Mouse (Mus musculus) kidney, adult 2 months (tissue): ENCODE results near the gene Uxs1. TPM values are rescaled to one million over a fixed set of nuclear protein-coding genes. Genes with fewer than 3 reads are reported as not detected.
A peak's percentile ranks its signal among the peaks of the same experiment; 100 is the strongest.

Experiments
- DNase-seq: peaks from one replicate; pipeline ENCODE4 v3.0.0; 2021
- H3K27ac ChIP-seq: fragments of 200-500 bp; 2 replicates; pipeline ENCODE4 v1.5.1; 2012; ENCODE audit warnings: low read depth, low read length, control low read depth, inconsistent platforms; ENCODE audit not compliant: insufficient read depth
- H3K27me3 ChIP-seq: fragments of 200-500 bp; replicated peaks from 2 replicates; pipeline ENCODE4 v1.6.1; 2012; ENCODE audit warnings: mild to moderate bottlenecking, moderate library complexity, low read length, inconsistent platforms; ENCODE audit not compliant: control insufficient read depth, insufficient read depth
- H3K36me3 ChIP-seq: fragments of 200-500 bp; 2 replicates; pipeline ENCODE4 v1.6.1; 2012; ENCODE audit warnings: mild to moderate bottlenecking, moderate library complexity, low read length, inconsistent platforms; ENCODE audit not compliant: control insufficient read depth, insufficient read depth
- H3K4me1 ChIP-seq: fragments of 200-500 bp; 2 replicates; pipeline ENCODE4 v1.6.1; 2011; ENCODE audit warnings: low read length; ENCODE audit not compliant: control insufficient read depth, insufficient read depth
- H3K4me3 ChIP-seq: fragments of 200-500 bp; 2 replicates; pipeline ENCODE4 v1.5.1; 2011; ENCODE audit warnings: mild to moderate bottlenecking, low read depth, low read length, control low read depth; ENCODE audit not compliant: insufficient read depth
- CTCF ChIP-seq: fragments of 200-500 bp; conservative IDR thresholded peaks from 2 replicates; pipeline ENCODE4 v1.5.1; 2011; ENCODE audit warnings: low read depth, mild to moderate bottlenecking, control low read depth, low read length, moderate library complexity, mixed read lengths; ENCODE audit not compliant: insufficient read depth, insufficient read length
- POLR2A ChIP-seq: fragments of 200-500 bp; IDR thresholded peaks from one replicate; pipeline ENCODE4 v1.6.1; 2011; ENCODE audit warnings: low read depth, low read length, control low read depth
- WGBS: fragments of 180-500 bp; shearing (Covaris S2); methylation state at CpG from one replicate; pipeline ENCODE4 v1.1.7; 2018; 5-methylcytosine and 5-hydroxymethylcytosine counted together
- polyA plus RNA-seq: library from polyadenylated mRNA; depleted of rRNA; stranded (reverse); fragments of >200 nt; gene quantifications from 2 replicates; pipeline ENCODE4 v1.2.3, GENCODE M21; 2012

Uxs1 gene
- polyA plus RNA-seq, 1 experiment = 26.9 TPM

- Histone ChIP-seq H3K36me3 (peaks cover 4% of the 10 kb centered on the region), H3K27me3 (no peaks in the 10 kb centered on the region), H3K27ac (no peak overlapping the region), H3K4me1 (no peaks in the 10 kb centered on the region), H3K4me3 (no peak overlapping the region)
- peak; percentile 18 for DNase-seq
- no peak for TF ChIP-seq CTCF
- TF ChIP-seq POLR2A = no peak
These were observed 67.5 kb downstream of the Uxs1 start for GRCm38 (mm10) chr1:43760085-43760484.

DNA sequence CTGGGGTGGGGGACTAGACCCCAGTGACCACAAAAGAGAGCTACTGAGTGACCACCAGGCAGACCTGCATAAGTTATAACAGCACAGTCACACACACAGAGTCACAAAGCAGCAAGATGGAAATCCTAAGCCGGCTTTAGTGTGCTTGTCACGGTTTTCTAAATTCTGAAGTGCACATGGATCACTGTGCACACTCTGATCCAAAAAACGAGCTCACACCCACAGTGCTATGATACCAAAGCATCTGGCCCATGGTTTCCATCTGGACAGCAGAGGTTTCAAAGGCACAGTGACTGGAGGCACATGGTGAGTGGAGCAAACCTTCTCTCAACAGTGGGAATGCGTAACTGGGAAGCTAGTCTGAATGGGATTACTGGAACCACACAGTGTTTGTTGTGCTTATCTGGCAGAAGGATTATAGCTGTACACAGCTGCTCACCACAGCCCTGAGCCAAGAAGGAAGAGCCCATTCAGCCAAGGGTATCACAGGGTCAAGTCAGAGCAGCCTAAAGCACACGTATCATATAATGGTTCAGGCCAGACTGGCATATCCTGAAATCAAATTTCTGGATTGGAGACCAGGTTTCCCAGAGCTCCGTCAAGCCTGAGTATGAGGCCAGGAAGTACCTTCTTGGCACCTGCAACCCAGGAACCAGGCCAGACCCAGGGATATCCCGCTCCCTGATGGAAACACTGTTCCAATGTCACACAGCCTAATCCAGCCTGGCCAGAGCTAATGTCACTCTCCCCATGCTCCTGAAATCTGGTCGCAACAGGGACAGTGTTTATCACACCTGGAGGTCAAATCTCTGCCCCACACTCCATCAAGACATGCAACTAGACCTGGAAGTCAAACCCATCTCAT is 72.9 kb downstream of the Uxs1 start:
- no peak for TF ChIP-seq CTCF
- TF ChIP-seq POLR2A = no peak

DNA sequence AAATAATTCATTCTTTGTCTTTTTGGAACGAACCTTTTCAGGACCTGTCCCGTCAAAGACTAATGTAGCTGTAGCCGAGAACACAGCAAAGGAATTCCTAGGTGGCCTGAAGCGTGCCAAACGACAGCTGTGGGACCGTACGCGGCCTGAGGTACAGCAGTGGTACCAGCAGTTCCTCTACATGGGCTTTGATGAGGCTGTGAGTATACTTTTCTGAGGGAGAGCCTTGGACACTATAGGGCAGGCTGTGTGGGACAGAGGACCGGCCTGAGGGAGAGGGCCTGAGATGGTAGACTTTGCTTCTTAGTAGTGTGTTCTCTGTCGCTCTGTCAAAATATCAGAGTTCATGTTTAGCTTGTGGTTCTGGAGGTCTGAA is 89.1 kb downstream of the Uxs1 start:
- DNase-seq = no peak
- Histone ChIP-seq H3K4me3 (no peak overlapping the region), H3K36me3 (no peaks in the 10 kb centered on the region), H3K27me3 (no peaks in the 10 kb centered on the region), H3K27ac (no peak overlapping the region), H3K4me1 (no peaks in the 10 kb centered on the region)
- 89% methylated on average over 10 of the region's 10 CpGs for WGBS
- no peak for TF ChIP-seq CTCF
- no peak for TF ChIP-seq POLR2A

More for the DNA sequence above, 72.9 kb downstream of the Uxs1 start:
- H3K4me1 ChIP-seq = no peaks in the 10 kb centered on the region
- DNase-seq = no peak
- no peak overlapping the region for H3K4me3 ChIP-seq
- H3K27me3 ChIP-seq = no peaks in the 10 kb centered on the region
- H3K27ac ChIP-seq = no peak overlapping the region
- H3K36me3 ChIP-seq = peaks cover 4% of the 10 kb centered on the region; the same call in 1 of the 2 replicates
- WGBS = 86% methylated on average over 8 of the region's 8 CpGs

DNA sequence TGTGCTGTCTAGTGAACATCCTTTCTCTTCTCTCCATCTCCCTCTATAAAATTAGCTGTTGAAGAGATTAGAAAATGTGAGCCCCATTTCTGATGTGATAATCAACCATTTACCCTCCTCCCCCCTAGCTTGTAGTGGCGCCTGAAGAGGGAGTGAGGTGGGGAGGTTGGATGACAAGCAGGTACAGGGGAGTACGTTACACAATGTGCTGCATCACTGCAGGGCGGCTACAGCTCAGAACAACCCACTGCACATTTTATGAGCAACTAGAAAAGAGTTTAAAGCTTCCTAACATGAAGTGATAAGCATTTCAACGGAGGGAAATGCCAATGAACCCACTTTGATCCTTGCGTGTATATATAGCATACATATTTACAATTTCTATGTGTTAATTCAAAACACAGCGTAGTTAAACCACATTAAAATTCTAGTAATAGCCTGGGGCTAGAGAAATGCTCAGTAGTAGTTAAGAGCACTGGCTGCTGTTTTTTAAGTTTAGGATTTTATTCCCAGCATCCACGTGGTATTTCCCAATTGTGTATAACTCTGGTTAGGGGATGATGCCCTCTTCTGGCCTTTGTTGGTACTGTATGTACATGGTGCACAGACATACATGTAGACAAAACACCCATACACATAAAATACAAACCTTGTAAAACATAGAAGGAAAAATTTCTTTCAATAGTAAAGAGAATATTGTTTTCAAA is 89.6 kb downstream of the Uxs1 start:
- no peaks in the 10 kb centered on the region for H3K27me3 ChIP-seq
- peak; percentile 54 for DNase-seq
- no peak overlapping the region for H3K27ac ChIP-seq
- TF ChIP-seq POLR2A (no peak), CTCF (no peak)
- no peaks in the 10 kb centered on the region for H3K4me1 ChIP-seq
- WGBS = 71% methylated on average over 7 of the region's 7 CpGs
- no peak overlapping the region for H3K4me3 ChIP-seq
- no peaks in the 10 kb centered on the region for H3K36me3 ChIP-seq

- Histone ChIP-seq H3K27me3 (no peaks in the 10 kb centered on the region), H3K27ac (no peak overlapping the region), H3K4me3 (no peak overlapping the region), H3K4me1 (peaks cover 6% of the 10 kb centered on the region; the same call in 1 of the 2 replicates), H3K36me3 (no peaks in the 10 kb centered on the region)
- WGBS = 64% methylated on average over 1 of the region's 1 CpGs
- TF ChIP-seq CTCF = no peak
- TF ChIP-seq POLR2A = no peak
- no peak for DNase-seq
These were observed 94.9 kb downstream of the Uxs1 start for GRCm38 (mm10) chr1:43732657-43733056.

- Histone ChIP-seq H3K4me1 (peaks cover 6% of the 10 kb centered on the region; the same call in 1 of the 2 replicates), H3K36me3 (no peaks in the 10 kb centered on the region), H3K27me3 (no peaks in the 10 kb centered on the region), H3K4me3 (no peak overlapping the region), H3K27ac (no peak overlapping the region)
- WGBS = 86% methylated on average over 4 of the region's 4 CpGs
- TF ChIP-seq POLR2A = no peak
- no peak for TF ChIP-seq CTCF
- DNase-seq = no peak
These were observed 95.5 kb downstream of the Uxs1 start for GRCm38 (mm10) chr1:43732100-43732499.

- Histone ChIP-seq H3K36me3 (no peaks in the 10 kb centered on the region), H3K27ac (no peak within 1 kb of the TSS), H3K4me1 (peaks cover 6% of the 10 kb centered on the region; the same call in 1 of the 2 replicates), H3K27me3 (no peaks in the 10 kb centered on the region), H3K4me3 (no peak within 1 kb of the TSS)
- WGBS = 44% methylated on average over 16 of the region's 16 CpGs
- TF ChIP-seq CTCF (no peak), POLR2A (no peak)
- DNase-seq = peak; percentile 50
These were observed 97.1 kb downstream of the Uxs1 start, which contains the start of gene 1500015O10Rik for GRCm38 (mm10) chr1:43730491-43730924. Gene 1500015O10Rik, plus strand, starts transcription at chr1:43730602.
